Mouse (Mus musculus) kidney, adult 11 months (tissue): ENCODE measurements at regions not wholly inside any gene's neighbourhood (a gene's known extent, or its start where the extent isn't known, plus 50 kb on each side); places are given as distances from the start of the nearest gene placed in this dataset.
"Not testable (repeated sequence)": the region's sequence is repeated elsewhere in the genome, so short reads cannot be mapped to it uniquely, and the experiment has no call there.

ENCODE experiments used
- DNase-seq: peaks from one replicate; pipeline ENCODE4 v3.0.0; 2022

DNA sequence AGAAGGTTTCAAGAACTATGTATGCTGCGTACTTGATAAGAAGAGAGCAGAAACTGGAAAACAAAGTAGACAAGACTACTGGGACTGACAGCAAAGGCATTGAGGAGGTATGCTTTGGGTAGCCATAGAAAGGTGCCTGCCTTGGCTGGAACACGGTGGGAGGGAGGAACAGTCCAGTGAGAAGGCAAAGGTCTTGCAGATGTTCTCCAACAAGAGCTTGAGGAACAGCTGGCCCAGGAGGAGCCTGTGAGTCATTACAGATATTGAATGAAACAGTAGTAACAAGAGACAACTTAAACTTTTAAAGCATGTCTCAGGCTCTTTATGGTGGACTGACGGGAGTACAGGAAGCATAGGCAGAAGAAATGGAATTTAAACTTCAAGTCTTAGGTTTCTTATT is 424.9 kb upstream of the Sphkap start:
- no peak for DNase-seq

DNA sequence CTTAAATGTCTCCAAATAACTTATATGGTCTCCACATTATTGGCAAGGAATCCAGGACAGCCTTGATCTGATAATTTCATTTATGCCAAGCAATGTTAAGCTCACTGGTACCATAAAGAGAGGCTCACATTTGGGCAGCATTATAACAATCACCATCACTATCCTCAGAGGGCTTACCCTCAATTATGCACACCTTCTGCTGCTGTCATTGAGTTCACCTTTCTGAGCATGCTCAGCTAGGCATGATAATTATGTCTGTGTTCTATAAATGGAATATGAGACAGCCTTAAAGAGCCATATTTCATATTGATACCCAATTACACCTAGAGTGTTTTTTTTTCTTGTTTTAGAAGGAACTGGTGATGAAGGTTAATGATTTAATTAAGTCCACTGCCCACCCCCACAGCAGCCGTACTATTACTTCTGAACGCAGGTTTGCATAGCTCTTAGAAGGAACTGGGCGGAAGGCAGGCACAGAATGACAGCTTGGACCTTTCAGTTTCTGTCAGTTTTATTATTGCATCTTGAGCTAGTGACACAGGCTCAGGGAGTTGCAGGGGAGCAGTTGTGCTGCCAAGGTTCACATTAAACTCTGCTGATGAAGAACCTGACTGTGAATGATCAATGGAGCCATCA is 424.0 kb upstream of the Sphkap start:
- no peak for DNase-seq

DNA sequence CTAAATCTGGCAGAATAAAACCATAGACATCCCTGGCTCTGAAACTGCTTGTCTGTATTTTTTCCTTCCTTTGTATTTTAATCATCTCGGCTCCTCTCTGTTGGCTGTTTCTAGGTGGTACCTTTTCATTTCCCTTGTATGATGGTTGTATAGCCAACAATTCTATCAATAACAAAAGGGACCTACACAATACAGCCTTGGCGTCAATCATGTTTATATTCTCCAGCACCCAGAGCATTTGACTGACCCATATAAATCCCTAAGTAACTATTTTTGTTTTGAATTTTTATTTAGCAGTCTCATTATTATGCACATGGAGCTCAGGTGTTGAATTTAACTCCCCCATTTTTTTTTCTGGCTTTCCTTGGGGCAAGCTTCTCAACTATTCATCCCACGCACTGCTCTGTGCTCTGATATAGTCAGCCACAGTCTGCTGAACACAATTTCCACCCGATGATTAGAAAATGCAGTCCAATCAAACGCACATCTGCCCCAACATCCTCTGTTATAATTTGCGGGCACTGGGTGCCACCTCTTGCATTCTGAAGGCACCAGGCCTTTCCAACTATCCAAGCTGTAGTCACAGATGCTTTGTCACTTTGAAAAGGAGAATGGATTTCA is 422.1 kb upstream of the Sphkap start:
- DNase-seq = no peak

DNA sequence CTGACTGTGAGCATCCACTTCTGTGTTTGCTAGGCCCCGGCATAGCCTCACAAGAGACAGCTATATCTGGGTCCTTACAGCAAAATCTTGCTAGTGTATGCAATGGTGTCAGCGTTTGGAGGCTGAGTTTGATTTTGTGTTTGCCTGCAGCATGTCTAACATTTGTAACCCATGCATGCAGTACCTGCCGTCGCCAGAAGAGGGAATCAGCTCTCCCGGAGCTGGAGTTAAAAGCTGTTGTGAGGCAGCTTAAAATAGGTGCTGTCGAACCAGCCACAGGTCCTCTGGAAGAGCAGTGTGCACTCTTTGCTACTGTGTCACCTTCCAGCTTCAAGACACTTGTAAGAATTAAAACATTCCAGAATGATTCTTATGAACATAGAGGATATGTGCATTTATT is 403.2 kb upstream of the Sphkap start:
- not testable (repeated sequence) for DNase-seq

DNA sequence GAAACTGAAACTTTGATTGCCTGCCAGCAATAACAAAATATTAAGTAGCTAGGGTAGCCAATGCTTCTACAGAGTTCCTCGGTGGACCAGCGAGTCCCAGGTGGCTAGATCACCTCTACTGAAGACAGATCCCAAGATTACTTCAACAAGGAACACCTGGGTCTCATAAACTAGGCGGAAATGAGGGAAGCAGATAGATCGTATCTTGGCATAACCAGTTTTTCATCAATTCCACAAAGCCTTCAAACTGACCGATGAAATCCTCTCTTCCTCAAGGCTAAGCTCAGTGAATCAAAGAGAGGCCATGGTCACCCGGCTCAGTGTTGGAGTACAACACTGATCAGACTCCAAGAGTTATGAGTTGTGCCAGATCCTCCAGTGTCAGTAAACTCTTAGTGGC is 400.4 kb upstream of the Sphkap start:
- no peak for DNase-seq

DNA sequence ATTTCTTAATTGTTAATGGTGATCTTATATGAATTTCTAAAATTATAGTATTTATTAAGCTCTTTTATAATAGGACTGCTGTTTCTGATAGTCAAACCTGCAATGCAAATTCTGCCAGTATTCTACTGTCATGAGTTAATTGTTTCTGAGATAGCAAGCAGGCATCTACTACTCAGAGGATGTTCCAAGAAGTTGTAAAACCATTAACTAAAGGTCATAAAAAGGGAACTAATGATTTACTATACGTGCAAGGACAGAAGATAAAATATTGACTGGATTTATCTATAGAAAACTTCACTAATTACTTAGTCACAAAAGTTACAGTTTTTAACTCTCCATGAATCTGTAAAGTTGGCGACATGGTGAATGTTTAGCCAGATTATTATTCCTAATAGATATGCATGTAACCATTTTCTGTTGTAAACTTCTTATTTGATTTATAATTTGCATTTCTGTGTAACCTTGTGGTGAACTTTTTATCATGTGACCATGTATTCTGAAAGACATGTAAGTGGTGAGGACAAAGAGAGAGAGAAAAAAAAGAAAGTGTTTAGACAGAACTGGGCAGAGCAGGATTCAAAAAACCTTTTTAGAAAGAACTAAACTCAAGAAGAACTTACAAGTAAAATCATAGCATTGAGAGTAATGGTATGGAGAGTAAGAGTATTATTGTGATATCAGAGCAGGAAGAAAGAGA is 395.5 kb upstream of the Sphkap start:
- no peak for DNase-seq

DNA sequence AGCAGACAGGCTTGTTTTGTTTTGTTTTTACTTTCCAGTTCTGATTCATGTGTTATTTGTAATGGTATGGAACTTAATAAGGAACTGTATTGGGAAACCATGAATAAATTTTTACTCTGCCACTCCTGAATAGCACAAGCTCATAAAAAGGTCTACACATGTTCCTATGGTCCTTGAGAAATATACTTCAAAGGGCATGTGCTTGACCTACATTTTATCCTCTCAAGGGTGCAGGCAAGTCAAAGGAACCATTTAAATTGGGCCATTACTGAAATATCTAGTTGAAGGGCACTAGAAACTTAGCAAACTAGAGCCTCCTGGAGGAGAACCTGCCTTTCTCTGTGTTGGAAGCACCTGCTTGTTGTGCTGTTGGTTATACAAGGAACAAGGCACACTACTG is 393.8 kb upstream of the Sphkap start:
- no peak for DNase-seq

DNA sequence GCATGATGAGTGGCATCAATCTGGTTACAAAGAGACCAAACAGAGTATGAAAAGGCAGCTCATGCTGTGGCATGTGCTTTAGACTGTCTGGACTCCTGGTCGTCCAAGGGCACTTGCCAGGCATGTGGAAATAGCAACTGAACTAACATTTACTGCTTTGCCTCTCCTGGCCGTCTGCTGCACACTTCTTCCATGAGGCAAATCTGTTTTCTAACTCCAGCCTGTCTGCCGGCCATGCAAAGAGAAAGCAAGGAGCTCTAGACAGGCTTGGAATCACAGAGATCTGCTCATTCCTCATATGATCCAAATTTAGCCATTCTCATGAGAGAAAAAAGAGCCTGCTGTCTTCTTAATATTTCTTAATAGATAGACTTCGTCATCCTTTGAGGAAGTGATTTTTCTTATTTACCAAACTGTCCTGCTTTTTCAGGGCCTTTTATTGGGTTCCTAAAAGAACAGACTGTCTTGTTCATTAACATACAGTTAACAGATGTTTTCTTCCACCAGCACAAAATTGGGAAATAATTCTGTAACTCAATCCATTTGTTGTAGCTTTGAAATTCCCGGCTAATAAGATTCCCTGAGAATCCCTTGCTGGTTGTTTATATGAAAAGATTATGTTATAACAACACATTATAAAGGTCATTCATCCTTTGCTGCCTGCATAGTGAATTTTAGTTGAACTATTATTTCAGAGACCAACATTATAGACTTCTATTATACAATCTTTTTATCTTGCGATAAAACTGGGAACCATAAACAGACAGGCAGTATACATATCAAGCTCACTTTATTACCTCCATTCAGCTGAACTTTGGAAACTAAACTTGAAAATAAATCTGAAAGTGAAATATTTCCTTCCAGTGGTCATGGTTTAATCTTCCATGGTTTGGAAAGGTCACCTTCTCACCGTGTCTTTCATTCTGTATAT is 389.2 kb upstream of the Sphkap start:
- no peak for DNase-seq

DNA sequence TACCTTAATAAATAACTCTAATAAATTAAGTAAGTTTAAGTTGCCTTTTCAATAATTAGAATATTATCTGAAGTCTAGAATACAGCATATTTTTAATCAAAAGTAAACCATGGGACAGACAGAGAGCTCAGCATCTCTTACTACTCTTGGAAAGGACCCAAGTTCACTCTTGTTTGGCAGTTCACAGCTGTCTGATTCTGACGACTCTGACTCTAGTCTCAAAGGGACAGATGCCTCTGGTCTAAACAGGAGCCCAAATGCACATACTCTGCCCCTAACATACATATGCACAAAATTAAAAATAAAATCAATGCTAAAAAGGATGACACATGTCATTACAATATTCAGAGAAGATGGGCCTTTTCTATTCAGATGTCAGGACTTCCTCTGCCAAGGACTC is 369.2 kb upstream of the Sphkap start:
- no peak for DNase-seq

DNA sequence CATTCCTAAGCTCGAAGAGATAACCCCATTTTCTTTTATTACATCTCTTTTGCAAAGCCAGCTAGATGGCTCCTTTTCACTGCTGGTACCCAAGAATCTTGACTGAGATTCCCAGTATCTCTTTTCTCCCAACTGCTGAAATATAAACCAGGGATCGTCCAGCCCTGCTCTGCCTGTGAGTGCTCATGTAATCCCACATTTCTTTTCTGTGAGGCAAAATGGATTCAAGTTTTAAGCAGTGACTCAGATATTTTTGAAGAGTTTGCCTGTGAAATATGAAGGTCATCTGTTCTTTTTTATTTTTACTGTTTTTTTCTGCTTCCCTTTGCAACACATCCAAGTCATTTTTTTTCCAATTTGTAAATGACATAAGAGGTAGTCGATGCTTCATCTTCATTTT is 363.2 kb upstream of the Sphkap start:
- DNase-seq = no peak

DNA sequence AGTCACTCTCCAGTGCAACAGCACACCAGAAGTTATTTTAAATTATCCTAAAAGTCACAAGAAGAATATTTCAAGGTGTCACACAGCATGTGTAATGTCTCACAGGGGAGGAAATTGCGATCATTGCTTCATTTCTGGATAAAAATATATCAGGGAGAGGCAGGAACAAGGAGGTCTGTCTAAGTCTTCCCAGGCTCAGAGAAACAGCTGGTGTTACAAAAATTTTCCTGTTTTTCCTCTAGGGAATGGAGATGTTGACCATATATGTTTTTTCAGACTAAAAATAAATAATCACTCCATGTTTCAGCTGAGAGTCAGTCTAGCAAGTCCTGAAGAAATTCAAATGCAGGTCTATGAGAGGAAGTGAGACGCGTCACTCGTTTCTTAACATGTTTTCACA is 353.5 kb upstream of the Sphkap start:
- DNase-seq = no peak

DNA sequence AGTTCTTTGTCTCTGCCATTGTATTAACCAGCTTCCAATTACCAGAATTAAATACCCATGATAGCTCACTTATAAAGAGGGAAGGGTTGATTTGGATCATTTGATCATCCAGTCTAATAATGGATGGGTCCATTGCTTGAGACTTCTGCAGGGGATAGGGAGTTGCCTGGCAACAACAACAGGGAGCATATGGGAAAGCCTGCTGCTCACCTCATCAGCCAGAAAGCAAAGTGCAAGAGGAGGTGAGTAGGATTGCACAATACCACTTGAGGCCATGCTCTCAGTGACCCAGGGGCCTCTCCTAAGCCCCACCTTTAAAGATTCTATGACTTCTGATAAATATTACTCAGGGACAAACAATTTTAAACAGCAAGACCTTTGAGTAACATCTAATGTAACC is 348.9 kb upstream of the Sphkap start:
- no peak for DNase-seq

DNA sequence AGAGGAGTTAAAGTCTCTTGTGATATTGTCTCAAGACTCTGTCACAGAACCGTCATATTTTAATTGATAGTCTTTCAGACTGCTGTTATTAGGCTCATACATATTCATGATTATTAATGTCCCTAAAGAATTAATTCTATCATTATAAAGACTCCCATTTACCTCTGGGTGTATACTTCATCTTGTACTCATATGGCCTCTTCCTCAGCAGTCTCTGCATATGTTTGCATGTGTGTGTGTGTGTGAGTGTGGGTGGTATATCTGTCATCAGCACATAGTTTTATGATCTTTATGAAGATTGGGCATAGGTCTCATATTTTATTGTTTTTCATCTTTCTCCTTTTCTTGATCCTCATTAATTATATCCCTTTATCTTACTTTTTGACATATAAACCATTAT is 347.3 kb upstream of the Sphkap start:
- DNase-seq = no peak

DNA sequence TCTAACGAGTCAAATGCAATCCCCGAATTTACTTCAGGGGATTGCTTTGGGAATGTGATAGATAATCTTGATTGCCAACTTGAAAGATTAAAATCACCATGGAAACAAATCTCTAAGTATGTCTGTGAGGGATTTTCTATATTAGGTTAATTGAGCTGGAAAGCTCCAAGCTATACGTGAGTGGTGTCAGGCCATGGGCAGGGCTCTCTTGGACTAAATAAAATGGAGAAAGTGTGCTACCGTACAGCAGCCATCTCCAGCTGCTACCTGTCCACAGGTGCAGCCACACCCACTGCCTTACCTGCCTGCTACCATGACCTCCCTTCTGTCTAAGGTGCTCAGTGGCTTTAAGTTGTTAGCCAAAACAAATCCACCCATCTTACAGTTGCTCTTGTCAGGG is 345.0 kb upstream of the Sphkap start:
- DNase-seq = no peak

DNA sequence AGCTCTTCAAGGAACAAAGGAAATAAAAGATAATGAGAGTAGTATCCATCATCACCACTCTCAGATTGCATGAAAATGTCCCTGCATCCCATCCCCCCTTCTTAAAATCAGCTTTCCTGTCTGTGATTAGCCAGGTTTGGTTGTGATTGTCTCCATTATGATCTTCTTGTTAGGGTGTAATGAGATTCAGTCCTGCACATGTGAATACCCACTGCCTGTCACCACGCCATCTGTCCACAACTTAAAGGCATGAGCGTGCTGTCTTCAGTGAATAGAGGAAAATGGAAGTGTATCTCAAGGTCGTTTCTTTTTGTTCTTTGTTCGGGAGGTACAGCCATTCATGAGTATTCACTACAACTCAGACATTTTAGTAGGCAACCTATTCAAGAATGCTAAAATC is 341.0 kb upstream of the Sphkap start:
- no peak for DNase-seq

DNA sequence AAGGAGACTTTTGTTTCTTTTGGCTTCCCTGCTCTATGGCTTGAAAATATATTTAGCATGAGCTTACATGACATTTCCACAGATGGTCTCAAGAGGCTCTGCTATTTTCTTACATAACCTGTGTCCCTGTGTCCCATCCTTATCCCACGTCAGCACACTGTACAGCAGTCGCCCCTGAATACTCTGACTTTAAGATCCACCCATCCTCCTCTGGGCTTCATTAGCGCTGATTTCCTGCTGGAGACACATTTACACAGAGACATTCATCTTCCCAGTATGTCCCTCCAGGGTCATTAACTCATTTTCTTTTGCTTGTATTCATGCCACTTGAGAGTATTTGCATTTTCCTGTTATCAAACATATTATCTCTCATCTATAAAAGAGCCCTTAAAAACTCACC is 340.1 kb upstream of the Sphkap start:
- no peak for DNase-seq

DNA sequence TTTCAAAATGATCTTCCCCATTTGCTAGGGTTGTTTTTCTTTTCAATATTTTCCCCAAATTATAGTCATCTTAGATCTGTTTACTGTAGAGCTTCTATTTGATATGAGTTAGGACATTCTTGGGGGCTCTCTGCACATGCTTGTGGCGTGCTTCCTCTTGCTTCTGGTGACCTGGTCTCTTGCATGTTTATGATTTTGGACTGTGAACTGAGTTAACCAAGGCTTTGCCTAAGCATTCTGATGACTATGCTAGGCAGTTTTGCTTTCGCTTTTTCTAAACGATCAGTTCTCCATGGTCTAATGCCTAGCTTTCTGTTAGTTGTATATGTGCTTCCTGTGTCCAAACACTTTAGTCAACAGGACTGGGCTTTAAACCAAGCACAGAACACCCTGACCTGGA is 339.4 kb upstream of the Sphkap start:
- no peak for DNase-seq

DNA sequence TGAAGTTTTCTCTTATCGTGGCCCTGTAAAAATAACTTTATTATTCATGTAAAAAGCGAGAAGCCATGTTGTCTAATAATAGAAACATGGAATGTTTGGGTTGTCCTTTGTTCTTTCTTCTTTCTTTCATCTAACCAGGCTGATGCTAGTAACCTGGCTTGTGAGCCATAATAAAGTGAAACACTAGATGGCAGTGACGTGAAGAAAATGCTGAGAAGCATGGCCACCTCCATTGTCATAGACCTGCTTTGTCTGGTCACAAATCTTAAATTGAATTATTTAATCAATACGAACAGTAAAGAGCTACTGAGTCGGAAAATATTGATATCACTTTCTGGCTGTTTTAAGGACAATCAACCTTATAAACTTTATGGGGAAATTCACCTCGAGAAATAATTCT is 338.0 kb upstream of the Sphkap start:
- no peak for DNase-seq

DNA sequence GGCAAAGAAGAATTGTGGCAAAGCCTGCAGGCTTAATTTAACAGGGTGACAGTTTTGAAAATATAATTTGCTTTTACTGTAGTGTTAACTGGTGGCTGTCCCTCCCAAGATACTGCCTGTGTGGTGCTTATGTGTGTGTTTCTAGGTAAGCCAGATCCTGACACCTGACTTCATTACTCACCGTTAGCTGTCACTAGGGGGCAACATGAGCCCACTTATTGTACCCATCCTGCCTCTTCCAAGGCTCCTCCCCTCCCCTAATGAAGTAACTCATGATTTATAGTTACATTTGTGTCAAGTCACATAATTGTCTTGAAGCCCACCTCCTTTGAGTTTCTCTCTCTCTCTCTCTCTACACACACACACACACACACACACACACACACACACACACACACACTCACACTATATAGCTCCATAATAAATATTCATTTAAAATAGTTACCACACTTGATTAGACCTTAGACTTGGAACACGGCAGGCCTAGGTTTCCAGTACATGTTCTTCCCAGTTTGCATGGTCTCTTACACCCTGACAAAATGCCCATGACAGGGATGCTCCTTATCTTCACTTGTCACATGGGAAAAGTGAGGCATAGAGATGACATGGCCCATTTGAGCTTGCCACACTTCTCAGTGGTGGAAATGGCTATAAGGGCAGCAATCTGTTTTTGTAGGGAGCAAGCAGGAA is 328.6 kb upstream of the Sphkap start:
- DNase-seq = no peak

DNA sequence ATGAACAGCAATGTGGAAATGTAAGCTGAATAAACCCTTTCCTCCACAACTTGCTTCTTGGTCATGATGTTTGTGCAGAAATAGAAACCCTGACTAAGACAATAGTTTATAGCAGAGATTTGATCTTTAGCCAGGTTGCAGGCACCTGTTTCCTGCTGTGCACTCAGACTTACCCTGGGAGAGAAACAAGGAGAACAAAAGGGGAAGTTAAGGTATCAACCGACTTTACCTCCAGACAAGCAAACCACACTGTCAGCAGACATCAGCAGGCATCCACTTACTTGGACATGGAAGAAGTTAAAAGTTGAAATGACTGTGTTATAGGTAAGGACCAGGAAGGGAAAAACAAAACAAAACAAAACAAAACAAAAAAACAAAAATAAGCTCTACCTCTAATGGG is 323.7 kb upstream of the Sphkap start:
- no peak for DNase-seq

DNA sequence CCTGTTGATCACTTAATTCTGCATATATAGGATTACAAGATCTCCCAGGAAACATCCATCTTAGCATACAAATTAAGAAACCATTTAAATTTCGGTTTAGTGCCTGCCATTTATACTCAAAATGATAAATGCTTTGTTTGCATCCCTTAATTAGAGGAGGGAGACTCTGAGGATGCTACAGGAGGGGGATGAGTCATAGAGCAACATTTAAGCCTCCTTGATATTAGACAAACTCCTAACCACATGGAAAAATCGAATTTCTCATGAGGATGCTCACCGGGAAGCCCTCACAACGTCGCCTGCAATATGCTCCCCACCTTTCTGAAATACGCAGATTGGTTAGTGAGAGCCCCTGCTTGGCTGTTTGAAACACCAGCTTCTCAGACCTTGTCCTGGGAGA is 320.8 kb upstream of the Sphkap start:
- no peak for DNase-seq

DNA sequence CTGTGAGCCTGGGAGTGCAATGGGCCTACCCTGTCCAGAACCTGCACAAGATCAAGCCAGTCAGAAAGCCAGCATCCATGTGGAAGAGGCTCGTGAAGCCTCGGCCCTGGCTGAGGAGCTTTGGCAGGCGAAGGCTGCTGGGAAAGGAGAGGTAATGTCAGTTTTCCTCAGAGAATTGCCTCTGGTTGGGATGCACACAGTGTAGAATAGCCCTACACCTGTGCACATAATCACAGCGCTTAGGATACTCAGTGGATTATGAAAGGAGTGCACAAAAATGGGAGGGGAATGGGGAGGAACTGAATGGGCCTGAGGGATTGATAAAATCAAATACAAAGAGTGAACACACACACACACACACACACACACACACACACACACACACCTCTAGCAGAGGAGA is 319.9 kb upstream of the Sphkap start:
- DNase-seq = no peak

DNA sequence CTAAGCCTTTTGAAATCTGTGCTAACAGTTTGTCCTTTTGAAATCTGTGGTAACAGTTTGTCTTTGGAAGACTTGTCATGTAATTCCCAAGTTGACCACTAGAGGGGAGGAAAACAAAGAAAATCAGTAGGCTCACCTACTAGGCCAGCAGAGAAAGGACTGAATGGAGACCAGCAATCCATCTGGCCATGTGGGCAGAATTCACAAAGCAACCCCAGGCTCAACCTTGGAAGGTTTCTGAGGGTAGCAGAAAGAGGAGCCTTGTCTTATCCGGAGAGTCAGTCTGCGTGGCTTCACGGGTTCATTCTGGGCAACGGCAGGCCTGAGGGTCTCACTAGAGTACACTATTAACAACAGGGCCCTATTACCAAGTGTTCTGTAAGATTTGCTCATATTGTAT is 319.2 kb upstream of the Sphkap start:
- no peak for DNase-seq
